Mouse (Mus musculus) central nervous system, embryonic 18 days (tissue): ENCODE measurements around the gene Alpk1. TPM values are rescaled to one million over a fixed set of nuclear protein-coding genes. Genes with fewer than 3 reads are reported as not detected.

ENCODE experiments used
- polyA plus RNA-seq: library from polyadenylated mRNA; depleted of rRNA; stranded (reverse); fragments of >200 nt; gene quantifications from 2 replicates; pipeline ENCODE4 v1.2.3, GENCODE M21; 2012; rRNA removed

Gene Alpk1
- 1.3 and 1.8 TPM in 2 replicates for polyA plus RNA-seq

GRCm38 (mm10) chr3:127780021-127780644, at the start of gene Alpk1:
Gene Alpk1 (minus strand): TSS chr3:127780527.

GRCm38 (mm10) chr3:127789500-127790191, 9.3 kb upstream of the Alpk1 start, which contains the start of gene Tifa:
Gene Tifa (plus strand): TSS chr3:127789805.

GRCm38 (mm10) chr3:127633080-127634032, 147.0 kb downstream of the Alpk1 start, which contains the start of gene Neurog2:
Gene Neurog2 (plus strand): TSS chr3:127633135.

Other genes with a start within 250 kb of the Alpk1 start
- gene Larp7, start 227.2 kb downstream of the Alpk1 start, polyA plus RNA-seq: 17.4 and 19.9 TPM in 2 replicates
- 5.0 and 5.3 TPM in 2 replicates for gene Zgrf1, start 227.0 kb downstream of the Alpk1 start, polyA plus RNA-seq
- 10.7 and 11.1 TPM in 2 replicates for gene Neurog2, start 147.4 kb downstream of the Alpk1 start, polyA plus RNA-seq
- gene Tifa, start 9.3 kb upstream of the Alpk1 start, polyA plus RNA-seq: 1.9 and 2.1 TPM in 2 replicates
- 60.6 and 67.3 TPM in 2 replicates for gene Ap1ar, start 57.0 kb upstream of the Alpk1 start, polyA plus RNA-seq
- gene Fam241a, start 115.8 kb upstream of the Alpk1 start, polyA plus RNA-seq: 7.1 and 8.1 TPM in 2 replicates